Mouse (Mus musculus) lung, postnatal 0 days (tissue): ENCODE measurements around the gene Capn8.

ENCODE experiments used
- CTCF ChIP-seq: IDR thresholded peaks from 2 replicates; pipeline ENCODE4 v1.5.1; 2016; ENCODE audit warnings: antibody characterized with exemption, mild to moderate bottlenecking
- EP300 ChIP-seq: IDR thresholded peaks from 2 replicates; pipeline ENCODE4 v1.6.1; 2016; ENCODE audit warnings: antibody characterized with exemption, mild to moderate bottlenecking, control low read depth

GRCm38 (mm10) chr1:182520091-182520937, 44.5 kb upstream of the Capn8 start:
- peak; percentile 68 for TF ChIP-seq EP300
- peak; percentile 29; the same call in 1 of the 2 replicates for TF ChIP-seq CTCF
